Mouse (Mus musculus): ENCODE measurements around the gene Lamb2.

The Lamb2 gene

GRCm38 (mm10) chr9:108479721-108480351 is at the start of gene Lamb2:
Lamb2 (plus strand) TSS chr9:108479736.
- POLR2A ChIA-PET = interaction anchor here (0.6 to 6.6 kb wide), 32 partner anchors 9 to 216 kb away, joined by 3 to 70 read pairs (median 6); partner anchors contain the start of genes Usp19 (in 4 of the 4), Qrich1 (in 3 of the 4), Impdh2 (in 2 of the 4) and Ndufaf3 (in 2 of the 4)
- CTCF ChIA-PET = interaction anchor here in 3 of 4 experiments (0.5 to 2.1 kb wide), 5 partner anchors 10 to 193 kb away, joined by 3 to 5 read pairs (median 4); no protein-coding TSS in a partner anchor

GRCm38 (mm10) chr9:108431431-108432067 is 48.0 kb upstream of the Lamb2 start:
- ChIA-PET POLR2A (interaction anchor here in 3 of 4 experiments (0.7 to 1.1 kb wide), 3 partner anchors 21 to 524 kb away, joined by 3 to 4 read pairs (median 4); no protein-coding TSS in a partner anchor), CTCF (interaction anchor here in 3 of 4 experiments (0.7 to 1.3 kb wide), 5 partner anchors 21 to 307 kb away, joined by 3 to 6 read pairs (median 4); no protein-coding TSS in a partner anchor)

- ChIA-PET CTCF (interaction anchor here in 2 of 4 experiments (1.7 kb wide), 2 partner anchors 16 to 17 kb away, joined by 5 to 8 read pairs; no protein-coding TSS in a partner anchor), POLR2A (interaction anchor here in 2 of 4 experiments (0.6 to 1.2 kb wide), 3 partner anchors 82 to 130 kb away, joined by 3 to 6 read pairs (median 3); partner anchors contain the start of gene Tcta (in 1 of the 2))
Measured at GRCm38 (mm10) chr9:108436182-108436581, 43.4 kb upstream of the Lamb2 start, which contains the start of gene BC048562. BC048562 (plus strand) TSS chr9:108436482.

- ChIA-PET CTCF (interaction anchor here in 3 of 4 experiments (1.0 to 2.1 kb wide), 3 partner anchors 13 to 17 kb away, joined by 3 to 10 read pairs (median 5); no protein-coding TSS in a partner anchor), POLR2A (interaction anchor here in 1 of 4 experiments (0.5 to 1.2 kb wide), 3 partner anchors 101 to 1324 kb away, joined by 3 to 4 read pairs (median 3); partner anchors contain the start of gene Gpx1)
Measured at GRCm38 (mm10) chr9:108439176-108439575, 40.4 kb upstream of the Lamb2 start.

- POLR2A ChIA-PET = interaction anchor here in 3 of 4 experiments (0.5 to 1.5 kb wide), 4 partner anchors 12 to 152 kb away, joined by 3 to 6 read pairs (median 4); partner anchors contain the start of gene Gpx1 (in 1 of the 3)
- CTCF ChIA-PET = interaction anchor here in 3 of 4 experiments (0.5 to 2.1 kb wide), 7 partner anchors 10 to 201 kb away, joined by 3 to 10 read pairs (median 3); no protein-coding TSS in a partner anchor
Measured at GRCm38 (mm10) chr9:108440485-108440884, 39.1 kb upstream of the Lamb2 start.

GRCm38 (mm10) chr9:108441236-108441919 is 38.2 kb upstream of the Lamb2 start:
- ChIA-PET POLR2A (interaction anchor here in 3 of 4 experiments (0.5 to 1.5 kb wide), 5 partner anchors 14 to 151 kb away, joined by 3 to 6 read pairs (median 4); partner anchors contain the start of genes Gpx1 (in 1 of the 3), Rhoa (in 1 of the 3) and Tcta (in 1 of the 3)), CTCF (interaction anchor here in 2 of 4 experiments (0.7 to 2.1 kb wide), 3 partner anchors 9 to 202 kb away, joined by 3 to 10 read pairs (median 3); no protein-coding TSS in a partner anchor)

GRCm38 (mm10) chr9:108445125-108445524 is 34.4 kb upstream of the Lamb2 start:
- POLR2A ChIA-PET = no interaction called here
- CTCF ChIA-PET = interaction anchor here in 1 of 4 experiments (1.6 kb wide), 1 partner anchor 8 kb away, joined by 4 read pairs; no protein-coding TSS in a partner anchor

- ChIA-PET POLR2A (interaction anchor here in 3 of 4 experiments (0.6 to 2.8 kb wide), 12 partner anchors 8 to 129 kb away, joined by 3 to 6 read pairs (median 5); partner anchors contain the start of genes 1700102P08Rik (in 2 of the 3), Lamb2 (in 1 of the 3), Qars (in 1 of the 3) and Qrich1 (in 1 of the 3)), CTCF (interaction anchor here (0.6 to 0.8 kb wide), 9 partner anchors 9 to 457 kb away, joined by 3 to 16 read pairs (median 4); partner anchors contain the start of genes Dag1 (in 1 of the 4) and Gpx1 (in 1 of the 4))
Measured at GRCm38 (mm10) chr9:108449860-108450259, 29.7 kb upstream of the Lamb2 start.

GRCm38 (mm10) chr9:108450292-108451169 is 29.0 kb upstream of the Lamb2 start:
- POLR2A ChIA-PET = interaction anchor here in 3 of 4 experiments (0.6 to 2.8 kb wide), 10 partner anchors 7 to 128 kb away, joined by 3 to 5 read pairs (median 5); partner anchors contain the start of genes 1700102P08Rik (in 2 of the 3), Qars (in 1 of the 3), Usp19 (in 1 of the 3) and Wdr6 (in 1 of the 3)
- CTCF ChIA-PET = interaction anchor here (0.6 to 0.8 kb wide), 10 partner anchors 10 to 457 kb away, joined by 3 to 16 read pairs (median 4); partner anchors contain the start of genes Dag1 (in 1 of the 4) and Gpx1 (in 1 of the 4)

GRCm38 (mm10) chr9:108451170-108451493 is 28.4 kb upstream of the Lamb2 start:
- ChIA-PET CTCF (interaction anchor here in 1 of 4 experiments (1.9 to 2.4 kb wide), 2 partner anchors 13 to 28 kb away, joined by 5 to 10 read pairs; partner anchors contain the start of gene Lamb2), POLR2A (no interaction called here)

GRCm38 (mm10) chr9:108451519-108452160 is 27.9 kb upstream of the Lamb2 start:
- CTCF ChIA-PET = interaction anchor here (0.9 to 2.4 kb wide), 15 partner anchors 8 to 398 kb away, joined by 3 to 10 read pairs (median 5); partner anchors contain the start of genes Amigo3 (in 1 of the 4), Ccdc36 (in 1 of the 4), Klhdc8b (in 1 of the 4) and Lamb2 (in 1 of the 4)
- POLR2A ChIA-PET = interaction anchor here in 3 of 4 experiments (1.1 to 2.2 kb wide), 8 partner anchors 13 to 187 kb away, joined by 3 to 14 read pairs (median 10); partner anchors contain the start of genes 1700102P08Rik (in 2 of the 3), Qars (in 1 of the 3), Qrich1 (in 1 of the 3) and Rhoa (in 1 of the 3)

- POLR2A ChIA-PET = interaction anchor here (0.6 to 2.2 kb wide), 39 partner anchors 9 to 373 kb away, joined by 3 to 14 read pairs (median 3); partner anchors contain the start of genes 1700102P08Rik (in 2 of the 4), Nicn1 (in 2 of the 4), Wdr6 (in 2 of the 4) and Gpx1 (in 1 of the 4)
- CTCF ChIA-PET = interaction anchor here (0.5 to 2.4 kb wide), 83 partner anchors 8 to 692 kb away, joined by 3 to 11 read pairs (median 4); partner anchors contain the start of genes Klhdc8b (in 3 of the 4), 1700102P08Rik (in 2 of the 4), Usp19 (in 2 of the 4) and Amigo3 (in 1 of the 4)
Measured at GRCm38 (mm10) chr9:108452291-108452906, 27.1 kb upstream of the Lamb2 start.

GRCm38 (mm10) chr9:108452911-108453310 is 26.6 kb upstream of the Lamb2 start:
- ChIA-PET POLR2A (interaction anchor here (0.6 to 2.2 kb wide), 39 partner anchors 9 to 372 kb away, joined by 3 to 14 read pairs (median 3); partner anchors contain the start of genes 1700102P08Rik (in 2 of the 4), Nicn1 (in 2 of the 4), Wdr6 (in 2 of the 4) and Gpx1 (in 1 of the 4)), CTCF (interaction anchor here (0.5 to 2.4 kb wide), 75 partner anchors 8 to 554 kb away, joined by 3 to 11 read pairs (median 4); partner anchors contain the start of genes Klhdc8b (in 3 of the 4), 1700102P08Rik (in 2 of the 4), Usp19 (in 2 of the 4) and Amigo3 (in 1 of the 4))

- ChIA-PET POLR2A (interaction anchor here in 2 of 4 experiments (0.9 to 2.2 kb wide), 12 partner anchors 8 to 189 kb away, joined by 3 to 14 read pairs (median 8); partner anchors contain the start of genes 1700102P08Rik (in 1 of the 2), Gpx1 (in 1 of the 2), Impdh2 (in 1 of the 2) and Klhdc8b (in 1 of the 2)), CTCF (interaction anchor here (0.6 to 2.4 kb wide), 14 partner anchors 8 to 241 kb away, joined by 3 to 11 read pairs (median 5); partner anchors contain the start of genes Klhdc8b (in 2 of the 4) and Gpx1 (in 1 of the 4))
Measured at GRCm38 (mm10) chr9:108453458-108453857, 26.1 kb upstream of the Lamb2 start.
